Mouse (Mus musculus) ES-E14 (cell line): Measurements from ENCODE around the gene Cd40.

Experiments
- CHD2 ChIP-seq: IDR thresholded peaks from 2 replicates; pipeline ENCODE4 v1.6.1; 2014; ENCODE audit warnings: mild to moderate bottlenecking, low read depth, low read length, inconsistent platforms
- HCFC1 ChIP-seq: IDR thresholded peaks from 2 replicates; pipeline ENCODE4 v1.6.1; 2012; ENCODE audit warnings: low read length, inconsistent platforms, borderline replicate concordance; ENCODE audit not compliant: insufficient read depth

GRCm38 (mm10) chr2:165098861-165099260 lies 43.4 kb downstream of the Cd40 start:
- no peak for TF ChIP-seq CHD2
- TF ChIP-seq HCFC1 = no peak
